Mouse (Mus musculus) lung, embryonic 15.5 days (tissue): Measurements from ENCODE around the gene Kcnj11. TPM values are rescaled to one million over a fixed set of nuclear protein-coding genes. Genes with fewer than 3 reads are reported as not detected.

ENCODE experiments used
- ATAC-seq: fragments of 200-750 bp; cut with Nextera tagmentation; 2 replicates; pipeline ENCODE4 v1.8.0; 2017; ENCODE audit warnings: moderate number of reproducible peaks, borderline replicate concordance; ENCODE audit not compliant: low FRiP score, low TSS enrichment; ENCODE audit errors: extremely low read depth
- H3K27ac ChIP-seq: fragments of 300-500 bp; sonication (generic); 2 replicates; pipeline ENCODE4 v1.5.1; 2015; ENCODE audit warnings: moderate library complexity, mild to moderate bottlenecking, inconsistent platforms
- H3K27me3 ChIP-seq: fragments of 300-500 bp; sonication (generic); 2 replicates; pipeline ENCODE4 v1.6.1; 2015; ENCODE audit warnings: inconsistent platforms
- H3K36me3 ChIP-seq: fragments of 300-500 bp; sonication (generic); 2 replicates; pipeline ENCODE4 v1.6.1; 2015; ENCODE audit warnings: inconsistent platforms
- H3K4me1 ChIP-seq: fragments of 300-500 bp; sonication (generic); 2 replicates; pipeline ENCODE4 v1.6.1; 2015; ENCODE audit warnings: inconsistent platforms
- H3K4me2 ChIP-seq: fragments of 300-500 bp; sonication (generic); 2 replicates; pipeline ENCODE4 v1.6.1; 2015; ENCODE audit warnings: inconsistent platforms, mild to moderate bottlenecking, moderate library complexity
- H3K4me3 ChIP-seq: fragments of 300-500 bp; sonication (generic); 2 replicates; pipeline ENCODE4 v1.5.1; 2015; ENCODE audit warnings: mild to moderate bottlenecking, inconsistent platforms
- H3K9ac ChIP-seq: fragments of 300-500 bp; sonication (generic); 2 replicates; pipeline ENCODE4 v1.6.1; 2015; ENCODE audit warnings: inconsistent platforms
- H3K9me3 ChIP-seq: fragments of 300-500 bp; sonication (generic); 2 replicates; pipeline ENCODE4 v1.6.1; 2016; ENCODE audit warnings: inconsistent platforms
- WGBS: fragments of 180-500 bp; shearing (Covaris S2); methylation state at CpG from one replicate; pipeline ENCODE4 v1.1.7; 2015; 5-methylcytosine and 5-hydroxymethylcytosine counted together
- polyA plus RNA-seq: library from polyadenylated mRNA; unstranded; fragments of >200 nt; fragmentation: Nextera tagmentation; extraction: Ambion mirVana; gene quantifications from 2 replicates; pipeline ENCODE4 v1.2.1, GENCODE M21; 2015

The Kcnj11 gene
- polyA plus RNA-seq, 1 experiment from 2014 or later = 0.52 TPM

DNA sequence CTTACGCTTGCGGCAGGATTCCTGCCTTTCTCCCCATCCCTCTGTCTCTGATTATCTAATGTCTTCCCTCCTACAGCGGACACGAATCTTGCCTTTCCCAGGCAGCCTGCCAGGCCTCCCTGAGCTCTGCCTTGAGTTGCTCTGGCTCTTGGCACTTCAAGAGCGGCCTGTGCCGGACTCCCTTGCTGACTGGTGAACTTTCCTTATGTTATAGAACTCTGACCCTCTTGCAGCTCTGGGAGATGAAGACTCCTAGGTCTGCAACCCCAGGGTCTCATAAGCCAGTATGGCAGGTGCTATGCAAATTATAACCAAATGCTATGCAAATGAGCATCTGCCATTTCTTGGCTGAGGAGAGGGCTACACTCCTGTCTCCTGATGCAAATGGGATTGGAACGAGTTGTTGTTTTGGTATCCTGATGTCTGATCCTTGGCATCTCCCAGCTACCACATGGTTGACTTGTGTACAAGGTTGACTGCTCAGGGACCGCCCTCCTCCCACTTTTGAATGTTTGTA lies 2.6 kb upstream of the Kcnj11 start:
- Histone ChIP-seq H3K9ac (no peak overlapping the region), H3K9me3 (no peaks in the 10 kb centered on the region), H3K4me3 (no peak overlapping the region), H3K36me3 (no peaks in the 10 kb centered on the region), H3K4me2 (no peak overlapping the region), H3K27ac (no peak overlapping the region), H3K27me3 (peaks cover 49% of the 10 kb centered on the region), H3K4me1 (peaks cover 3% of the 10 kb centered on the region; the same call in 1 of the 2 replicates)
- no peak for ATAC-seq
- 66% methylated on average over 8 of the region's 8 CpGs for WGBS

DNA sequence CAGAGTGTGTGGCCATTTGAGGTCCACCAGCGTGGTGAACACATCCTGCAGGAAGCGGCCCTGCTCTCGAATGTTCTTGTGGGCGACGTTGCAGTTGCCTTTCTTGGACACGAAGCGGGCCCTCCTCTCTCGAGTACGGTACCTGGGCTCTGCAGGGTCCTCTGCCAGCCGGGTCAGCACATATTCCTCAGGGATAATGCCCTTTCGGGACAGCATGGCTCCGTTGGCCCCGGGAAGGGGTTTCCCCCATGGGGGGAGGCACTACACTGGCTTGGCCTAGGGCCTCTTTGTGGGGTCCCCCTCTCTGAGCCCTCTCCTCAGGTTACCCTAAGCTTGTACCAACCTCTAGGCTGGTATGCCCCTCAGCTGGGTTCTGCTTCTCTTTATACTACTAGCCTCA lies 882 bp downstream of the Kcnj11 start:
- Histone ChIP-seq H3K4me2 (peak overlapping the region; percentile 67), H3K9ac (no peak overlapping the region), H3K9me3 (no peaks in the 10 kb centered on the region), H3K4me1 (peaks cover 3% of the 10 kb centered on the region; the same call in 1 of the 2 replicates), H3K27ac (no peak overlapping the region), H3K36me3 (no peaks in the 10 kb centered on the region), H3K4me3 (no peak overlapping the region), H3K27me3 (peaks cover 45% of the 10 kb centered on the region)
- 77% methylated on average over 13 of the region's 13 CpGs for WGBS
- no peak for ATAC-seq

DNA sequence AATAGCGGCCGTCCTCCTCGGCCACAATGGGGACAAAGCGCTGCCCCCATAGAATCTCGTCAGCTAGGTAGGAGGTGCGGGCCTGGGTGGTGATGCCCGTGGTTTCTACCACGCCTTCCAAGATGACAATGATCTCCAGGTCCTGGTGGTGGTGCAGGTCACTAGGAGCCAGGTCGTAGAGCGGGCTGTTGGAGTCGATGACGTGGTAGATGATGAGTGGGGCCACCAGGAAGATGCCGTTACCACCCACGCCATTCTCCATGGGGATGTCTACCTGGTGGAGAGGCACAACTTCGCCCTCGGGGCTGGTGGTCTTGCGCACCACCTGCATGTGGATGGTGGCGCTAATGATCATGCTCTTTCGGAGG lies 1.7 kb downstream of the Kcnj11 start:
- Histone ChIP-seq H3K4me2 (no peak overlapping the region), H3K27me3 (peaks cover 45% of the 10 kb centered on the region), H3K9ac (no peak overlapping the region), H3K36me3 (no peaks in the 10 kb centered on the region), H3K4me1 (peaks cover 3% of the 10 kb centered on the region; the same call in 1 of the 2 replicates), H3K4me3 (no peak overlapping the region), H3K9me3 (no peaks in the 10 kb centered on the region), H3K27ac (no peak overlapping the region)
- 91% methylated on average over 19 of the region's 19 CpGs for WGBS
- ATAC-seq = no peak

DNA sequence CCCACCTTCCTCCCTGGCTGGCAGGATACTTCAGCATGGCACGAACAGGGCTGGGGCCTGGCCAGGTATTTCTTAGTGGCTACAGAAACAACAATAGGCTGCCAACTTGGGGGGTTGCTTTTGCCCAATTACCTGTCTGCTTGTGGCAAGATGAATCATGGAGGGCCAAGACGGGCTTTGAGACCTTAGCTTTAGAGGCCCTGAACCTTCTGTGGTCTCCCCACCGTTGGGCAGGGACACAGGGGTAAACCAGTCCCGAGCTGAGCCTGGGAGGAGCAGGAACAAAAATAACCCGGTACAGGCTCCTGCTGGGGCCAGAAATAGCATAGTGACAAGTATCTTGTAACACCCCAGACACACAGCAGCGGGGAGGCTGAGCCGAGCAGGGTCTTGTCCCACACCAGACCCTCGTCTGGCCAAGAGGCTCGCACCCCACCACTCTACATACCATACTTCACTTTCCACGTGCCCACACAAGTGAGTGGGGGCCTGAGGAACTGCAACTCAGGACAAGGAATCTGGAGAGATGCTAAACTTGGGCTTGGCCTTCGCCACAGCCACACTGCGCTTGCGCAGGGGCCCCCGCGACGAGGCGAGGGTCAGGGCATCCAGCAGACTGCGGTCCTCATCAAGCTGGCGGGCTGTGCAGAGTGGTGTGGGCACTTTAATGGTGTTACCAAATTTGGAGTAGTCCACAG lies 2.2 kb downstream of the Kcnj11 start:
- 71% methylated on average over 19 of the region's 19 CpGs for WGBS
- H3K36me3 ChIP-seq = no peaks in the 10 kb centered on the region
- H3K4me2 ChIP-seq = no peak overlapping the region
- no peak overlapping the region for H3K27ac ChIP-seq
- no peak overlapping the region for H3K9ac ChIP-seq
- ATAC-seq = no peak
- H3K27me3 ChIP-seq = peaks cover 45% of the 10 kb centered on the region
- H3K4me3 ChIP-seq = no peak overlapping the region
- H3K4me1 ChIP-seq = peaks cover 3% of the 10 kb centered on the region; the same call in 1 of the 2 replicates
- H3K9me3 ChIP-seq = no peaks in the 10 kb centered on the region

DNA sequence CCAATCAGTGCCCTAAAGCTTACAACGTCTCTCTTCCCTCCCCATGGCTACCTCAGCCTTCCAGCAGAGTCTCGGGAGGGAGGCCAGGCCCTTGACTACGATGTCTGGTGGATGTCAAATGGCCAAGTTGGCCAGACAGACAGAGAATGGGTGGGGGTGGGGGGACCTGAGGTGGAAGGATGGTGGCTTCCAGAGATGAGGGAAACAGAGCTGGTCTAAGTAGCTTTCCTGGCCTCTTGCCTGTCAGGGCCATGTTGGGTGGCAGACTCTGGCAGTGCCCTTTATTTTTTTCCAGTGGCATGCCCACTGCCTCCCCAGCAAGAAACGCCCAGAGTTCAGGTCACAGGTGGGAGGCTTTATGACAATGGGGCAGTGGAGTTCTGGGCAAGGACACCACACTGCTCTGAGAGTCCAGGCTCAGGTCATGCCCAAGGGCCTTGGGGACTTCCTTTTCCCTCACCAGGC lies 3.2 kb downstream of the Kcnj11 start:
- ATAC-seq = no peak
- Histone ChIP-seq H3K27ac (no peak overlapping the region), H3K36me3 (no peaks in the 10 kb centered on the region), H3K9me3 (no peaks in the 10 kb centered on the region), H3K4me3 (no peak overlapping the region), H3K27me3 (peaks cover 40% of the 10 kb centered on the region), H3K9ac (no peak overlapping the region), H3K4me1 (peaks cover 3% of the 10 kb centered on the region; the same call in 1 of the 2 replicates), H3K4me2 (no peak overlapping the region)
- 51% methylated on average over 4 of the region's 4 CpGs for WGBS

DNA sequence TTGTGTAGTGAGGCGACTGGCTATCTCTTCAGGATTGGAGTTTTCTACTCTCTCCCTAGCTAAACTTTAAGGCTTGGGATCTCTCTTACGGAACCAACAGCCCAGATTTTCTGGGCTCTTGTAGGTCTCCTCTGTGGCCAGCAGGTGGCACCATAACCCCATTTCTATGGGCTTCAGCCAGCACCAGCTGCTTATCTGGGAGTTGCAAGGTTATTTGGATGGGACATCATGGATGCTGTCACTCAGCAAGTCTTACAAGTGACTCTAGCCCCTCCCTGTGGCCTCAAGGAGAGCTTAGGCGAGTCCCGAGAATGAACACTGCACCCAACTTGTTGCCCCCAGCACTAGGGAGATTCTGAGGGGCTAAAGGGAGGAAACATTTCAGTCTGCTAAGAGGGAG lies 4.4 kb downstream of the Kcnj11 start:
- Histone ChIP-seq H3K36me3 (no peaks in the 10 kb centered on the region), H3K27me3 (peaks cover 40% of the 10 kb centered on the region), H3K27ac (no peak overlapping the region), H3K9ac (no peak overlapping the region), H3K9me3 (no peaks in the 10 kb centered on the region), H3K4me2 (no peak overlapping the region), H3K4me3 (no peak overlapping the region), H3K4me1 (peaks cover 3% of the 10 kb centered on the region; the same call in 1 of the 2 replicates)
- no peak for ATAC-seq
- WGBS = 3% methylated on average over 4 of the region's 4 CpGs

DNA sequence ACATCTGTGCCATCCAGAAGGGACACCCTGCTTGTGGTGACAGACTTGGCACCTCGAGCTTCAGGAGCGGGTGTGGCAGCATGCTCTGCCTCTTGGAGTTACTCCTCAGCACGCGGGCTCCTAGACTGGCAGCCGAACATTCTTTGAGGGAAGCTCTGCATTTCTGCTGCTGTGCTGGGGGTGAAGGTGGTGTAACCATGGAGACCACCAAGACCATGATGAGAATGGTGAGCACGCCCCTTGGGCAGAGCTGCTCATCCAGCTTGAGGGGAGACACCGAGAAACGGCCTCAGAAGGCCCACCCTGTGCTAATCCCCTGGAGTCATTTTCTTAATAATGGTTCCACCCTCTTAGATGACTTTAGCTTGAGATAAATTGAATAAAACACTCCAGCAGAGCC lies 7.8 kb downstream of the Kcnj11 start:
- Histone ChIP-seq H3K4me2 (no peak overlapping the region), H3K4me1 (no peaks in the 10 kb centered on the region), H3K9ac (no peak overlapping the region), H3K36me3 (no peaks in the 10 kb centered on the region), H3K27ac (no peak overlapping the region), H3K27me3 (peaks cover 18% of the 10 kb centered on the region; the same call in 1 of the 2 replicates), H3K9me3 (no peaks in the 10 kb centered on the region), H3K4me3 (no peak overlapping the region)
- ATAC-seq = no peak
- 45% methylated on average over 8 of the region's 8 CpGs for WGBS

DNA sequence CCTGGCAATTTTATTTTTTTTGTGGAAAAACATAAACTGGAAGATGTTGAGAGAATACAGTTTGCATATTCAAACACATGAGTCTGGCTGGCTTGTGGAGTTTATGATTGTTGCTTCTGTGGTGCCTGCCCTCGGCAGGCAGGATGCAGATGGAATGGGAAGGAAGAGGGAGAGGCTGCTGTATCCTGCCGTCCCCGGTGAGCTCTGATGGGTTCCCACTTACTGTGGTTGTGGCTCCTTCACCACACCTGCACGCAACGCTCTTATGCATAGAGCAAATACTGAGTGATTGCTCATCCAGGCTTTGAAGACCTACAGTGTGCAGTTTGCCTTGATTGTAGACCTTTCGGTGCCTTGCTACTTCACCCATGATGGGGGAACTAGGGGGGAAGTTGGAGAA lies 12.3 kb downstream of the Kcnj11 start:
- Histone ChIP-seq H3K9ac (no peak overlapping the region), H3K36me3 (peaks cover 5% of the 10 kb centered on the region), H3K9me3 (no peaks in the 10 kb centered on the region), H3K4me2 (no peak overlapping the region), H3K4me3 (no peak overlapping the region), H3K4me1 (no peaks in the 10 kb centered on the region), H3K27me3 (no peaks in the 10 kb centered on the region), H3K27ac (no peak overlapping the region)
- no peak for ATAC-seq
- WGBS = 83% methylated on average over 6 of the region's 6 CpGs

DNA sequence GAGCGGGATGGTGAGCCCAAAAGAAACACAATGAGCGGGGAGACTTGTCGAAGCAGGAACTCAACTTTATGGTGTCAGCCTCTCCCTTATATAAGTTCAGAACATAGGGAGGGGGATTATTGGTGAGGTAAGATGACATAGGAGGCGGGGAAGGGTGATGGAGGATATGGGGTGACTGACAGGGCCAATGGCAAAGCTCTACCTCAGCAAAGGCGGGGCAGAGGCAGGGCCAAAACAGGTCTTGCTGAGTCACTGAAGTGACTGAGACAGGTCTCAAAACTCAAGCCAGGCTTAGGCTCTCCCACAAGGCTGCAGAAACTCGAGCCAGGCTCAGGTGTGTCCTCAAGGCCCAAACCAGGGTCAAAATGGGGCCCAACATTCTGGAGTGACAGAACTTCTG lies 14.2 kb downstream of the Kcnj11 start:
- H3K4me3 ChIP-seq = no peak overlapping the region
- H3K36me3 ChIP-seq = peaks cover 22% of the 10 kb centered on the region
- no peaks in the 10 kb centered on the region for H3K27me3 ChIP-seq
- no peak overlapping the region for H3K27ac ChIP-seq
- no peak for ATAC-seq
- no peak overlapping the region for H3K9ac ChIP-seq
- H3K4me2 ChIP-seq = no peak overlapping the region
- no peaks in the 10 kb centered on the region for H3K4me1 ChIP-seq
- no peaks in the 10 kb centered on the region for H3K9me3 ChIP-seq
- 78% methylated on average over 6 of the region's 6 CpGs for WGBS

DNA sequence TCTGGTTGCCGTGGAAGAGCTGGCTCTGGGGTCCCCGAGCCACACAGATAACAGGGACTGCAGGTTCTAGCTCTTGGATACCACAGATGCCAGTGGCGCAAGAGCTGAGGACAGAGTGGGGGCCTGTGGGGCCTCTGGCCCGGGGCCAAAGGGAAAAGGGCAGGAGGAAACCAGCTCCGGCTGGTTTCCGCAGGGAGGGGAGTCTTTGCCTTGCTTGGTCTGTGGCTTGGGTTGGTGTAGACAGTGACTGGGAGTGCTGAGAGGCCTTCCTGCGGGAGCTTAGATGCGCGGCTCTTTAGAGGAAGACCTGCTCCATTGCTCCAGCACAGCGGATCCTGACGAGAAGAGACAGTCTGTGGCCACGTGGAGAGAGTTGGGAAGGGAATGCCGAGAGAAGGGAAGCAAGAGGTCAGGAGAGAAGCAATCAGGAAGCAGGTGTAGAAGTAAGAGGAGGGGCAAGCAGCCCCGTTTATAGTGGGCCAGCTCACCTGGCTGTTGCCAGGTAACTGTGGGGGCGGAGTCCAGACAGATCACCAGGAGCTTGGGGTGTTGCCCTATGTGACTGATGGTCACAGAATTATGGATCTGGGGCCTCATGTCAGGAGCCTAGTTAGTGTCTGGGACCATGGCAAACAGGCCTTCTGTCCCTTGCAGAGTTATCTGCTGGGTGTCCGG lies 15.6 kb downstream of the Kcnj11 start:
- Histone ChIP-seq H3K4me1 (no peaks in the 10 kb centered on the region), H3K9me3 (no peaks in the 10 kb centered on the region), H3K27ac (no peak overlapping the region), H3K4me3 (no peak overlapping the region), H3K4me2 (no peak overlapping the region), H3K9ac (no peak overlapping the region), H3K27me3 (no peaks in the 10 kb centered on the region), H3K36me3 (peaks cover 35% of the 10 kb centered on the region)
- 50% methylated on average over 16 of the region's 16 CpGs for WGBS
- ATAC-seq = 0 out of 2 replicates have a peak, but pooled peaks have one; percentile 43

DNA sequence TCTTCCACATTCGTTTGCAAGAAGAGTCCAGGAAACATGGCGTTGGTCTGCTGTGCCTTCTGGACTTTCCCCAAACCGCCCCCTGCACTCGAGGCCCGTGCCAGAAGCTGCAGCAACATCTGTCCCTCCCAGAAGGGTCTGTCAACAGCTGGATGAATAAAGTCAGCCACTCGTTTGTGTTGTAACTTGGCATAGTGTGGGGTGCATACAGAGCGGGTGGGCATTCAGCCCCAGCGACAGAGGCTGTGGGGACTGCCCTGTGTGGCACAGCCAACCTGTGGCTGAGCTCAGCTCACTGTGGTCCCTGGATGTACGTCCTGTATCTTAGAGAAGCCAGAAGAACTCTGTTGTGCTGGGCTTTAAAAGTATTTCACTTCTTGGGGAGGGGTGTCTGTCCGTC lies 16.5 kb downstream of the Kcnj11 start:
- no peak overlapping the region for H3K4me3 ChIP-seq
- H3K27me3 ChIP-seq = no peaks in the 10 kb centered on the region
- WGBS = 72% methylated on average over 10 of the region's 10 CpGs
- no peak for ATAC-seq
- H3K4me1 ChIP-seq = no peaks in the 10 kb centered on the region
- H3K36me3 ChIP-seq = peaks cover 39% of the 10 kb centered on the region
- no peak overlapping the region for H3K9ac ChIP-seq
- no peak overlapping the region for H3K27ac ChIP-seq
- H3K9me3 ChIP-seq = no peaks in the 10 kb centered on the region
- H3K4me2 ChIP-seq = no peak overlapping the region

DNA sequence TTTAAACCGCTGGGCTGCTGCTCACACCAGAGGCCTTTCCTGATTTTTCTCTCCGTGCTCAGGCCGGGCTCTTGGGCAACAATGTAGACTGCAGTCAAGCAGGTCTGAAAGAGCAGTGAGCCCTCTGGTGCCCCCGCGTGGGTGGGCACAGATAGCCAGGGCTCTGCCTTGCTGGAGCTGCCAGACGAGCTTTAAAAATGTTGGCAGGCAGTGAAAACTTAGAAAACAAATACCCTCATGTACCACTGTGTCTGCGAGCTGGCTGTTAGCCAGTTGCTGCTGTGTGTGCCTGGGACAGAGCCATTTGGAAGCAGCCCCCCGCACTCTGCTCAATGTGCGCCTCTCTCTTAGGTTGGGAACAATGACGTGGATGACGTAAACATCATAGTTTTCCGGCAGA lies 22.9 kb downstream of the Kcnj11 start:
- Histone ChIP-seq H3K4me1 (no peaks in the 10 kb centered on the region), H3K4me3 (no peak overlapping the region), H3K9me3 (no peaks in the 10 kb centered on the region), H3K27me3 (no peaks in the 10 kb centered on the region), H3K36me3 (peaks cover 54% of the 10 kb centered on the region), H3K27ac (no peak overlapping the region), H3K4me2 (no peak overlapping the region), H3K9ac (no peak overlapping the region)
- 74% methylated on average over 12 of the region's 12 CpGs for WGBS
- no peak for ATAC-seq
